Mouse (Mus musculus) cerebellum, adult 2 months (tissue): Measurements from ENCODE around the gene Suds3.

Experiments
- CTCF ChIP-seq: fragments of 200-500 bp; IDR thresholded peaks from 2 replicates; pipeline ENCODE4 v1.5.1; 2011; ENCODE audit warnings: low read depth, mild to moderate bottlenecking, control low read depth, low read length, moderate library complexity, borderline replicate concordance; ENCODE audit not compliant: insufficient read depth
- POLR2A ChIP-seq: fragments of 200-500 bp; IDR thresholded peaks from 2 replicates; pipeline ENCODE4 v1.6.1; 2011; ENCODE audit warnings: low read length, control low read depth, borderline replicate concordance; ENCODE audit not compliant: insufficient read depth

DNA sequence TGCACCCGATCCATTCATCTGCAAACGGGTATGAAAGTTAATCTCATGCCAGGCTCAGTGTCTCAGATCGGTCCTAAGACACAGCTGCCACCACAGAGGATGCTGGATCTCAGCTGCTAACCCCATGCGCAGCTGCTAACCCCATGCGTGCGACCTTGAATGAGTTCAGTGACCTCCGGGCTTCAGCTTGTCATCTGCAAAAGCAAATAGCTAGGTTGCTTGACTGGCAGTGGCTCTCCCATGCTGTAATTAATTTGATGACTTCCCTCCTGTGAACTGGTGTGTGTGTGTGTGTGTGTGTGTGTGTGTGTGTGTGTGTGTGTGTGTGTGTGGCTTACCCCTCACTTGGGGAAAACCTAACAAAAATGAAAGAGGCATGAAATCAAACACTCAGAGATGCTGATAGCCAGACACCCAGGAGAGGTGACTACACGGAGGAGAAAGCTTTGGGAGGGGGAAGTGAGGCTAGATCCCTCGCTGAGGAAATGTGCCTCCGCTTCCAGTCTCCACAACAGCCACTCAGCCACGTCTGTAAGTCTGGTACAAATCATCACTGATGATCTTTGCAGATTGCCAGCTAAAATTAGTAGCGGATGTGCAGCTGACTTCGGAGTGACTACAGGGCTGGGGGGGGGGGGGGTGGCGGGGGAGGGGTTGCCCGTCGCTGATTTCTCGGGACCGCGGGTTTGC lies 47.0 kb downstream of the Suds3 start:
- TF ChIP-seq CTCF (no peak), POLR2A (no peak)
